Mouse (Mus musculus): Measurements from ENCODE around the gene Tgfbrap1.
A peak's percentile ranks its signal among the peaks of the same experiment; 100 is the strongest.
"Not testable (repeated sequence)": the region's sequence is repeated elsewhere in the genome, so short reads cannot be mapped to it uniquely, and the experiment has no call there.

The Tgfbrap1 gene

GRCm38 (mm10) chr1:43098031-43098984 is at the start of gene Tgfbrap1, which contains the start of gene AI597479:
TSS of gene Tgfbrap1 (minus strand) at chr1:43098637.
TSS of gene AI597479 (plus strand) at chr1:43098710.
- DNase-seq = peak; percentile 91

GRCm38 (mm10) chr1:43147474-43147873 is 49.0 kb upstream of the Tgfbrap1 start:
- DNase-seq = no peak

GRCm38 (mm10) chr1:43145388-43145787 is 47.0 kb upstream of the Tgfbrap1 start:
- DNase-seq = no peak

- DNase-seq = no peak
Measured at GRCm38 (mm10) chr1:43144338-43144906, 46.0 kb upstream of the Tgfbrap1 start.

GRCm38 (mm10) chr1:43143791-43144190 is 45.4 kb upstream of the Tgfbrap1 start:
- no peak for DNase-seq

- DNase-seq = no peak
Measured at GRCm38 (mm10) chr1:43143284-43143683, 44.8 kb upstream of the Tgfbrap1 start.

GRCm38 (mm10) chr1:43142849-43143248 is 44.4 kb upstream of the Tgfbrap1 start:
- DNase-seq = no peak

GRCm38 (mm10) chr1:43141555-43141961 is 43.1 kb upstream of the Tgfbrap1 start:
- peak; percentile 27 for DNase-seq

- DNase-seq = peak; percentile 78
Measured at GRCm38 (mm10) chr1:43139587-43140266, 41.3 kb upstream of the Tgfbrap1 start.

- no peak for DNase-seq
Measured at GRCm38 (mm10) chr1:43138268-43138812, 39.9 kb upstream of the Tgfbrap1 start.

- no peak for DNase-seq
Measured at GRCm38 (mm10) chr1:43137334-43137733, 38.9 kb upstream of the Tgfbrap1 start.

GRCm38 (mm10) chr1:43136488-43137029 is 38.1 kb upstream of the Tgfbrap1 start:
- not testable (repeated sequence) for DNase-seq

GRCm38 (mm10) chr1:43131591-43131990 is 33.2 kb upstream of the Tgfbrap1 start:
- DNase-seq = no peak

GRCm38 (mm10) chr1:43130219-43130981 is 32.0 kb upstream of the Tgfbrap1 start:
- no peak for DNase-seq

GRCm38 (mm10) chr1:43127820-43128610 is 29.6 kb upstream of the Tgfbrap1 start:
- DNase-seq = no peak

- no peak for DNase-seq
Measured at GRCm38 (mm10) chr1:43127196-43127595, 28.8 kb upstream of the Tgfbrap1 start.

GRCm38 (mm10) chr1:43124726-43125125 is 26.3 kb upstream of the Tgfbrap1 start:
- DNase-seq = no peak

- DNase-seq = no peak
Measured at GRCm38 (mm10) chr1:43122616-43123015, 24.2 kb upstream of the Tgfbrap1 start.

GRCm38 (mm10) chr1:43120950-43121349 is 22.5 kb upstream of the Tgfbrap1 start:
- no peak for DNase-seq

GRCm38 (mm10) chr1:43117435-43117834 is 19.0 kb upstream of the Tgfbrap1 start:
- no peak for DNase-seq

GRCm38 (mm10) chr1:43112882-43113281 is 14.4 kb upstream of the Tgfbrap1 start:
- peak; percentile 68 for DNase-seq

Data from cerebellum, adult 9-10 months (tissue).